Mouse (Mus musculus): ENCODE data around the gene Adcy5. TPM values are rescaled to one million over a fixed set of nuclear protein-coding genes. Genes with fewer than 3 reads are reported as not detected.

Gene Adcy5
- polyA plus RNA-seq, 1 experiment from 2014 or later: 1.8 TPM

DNA sequence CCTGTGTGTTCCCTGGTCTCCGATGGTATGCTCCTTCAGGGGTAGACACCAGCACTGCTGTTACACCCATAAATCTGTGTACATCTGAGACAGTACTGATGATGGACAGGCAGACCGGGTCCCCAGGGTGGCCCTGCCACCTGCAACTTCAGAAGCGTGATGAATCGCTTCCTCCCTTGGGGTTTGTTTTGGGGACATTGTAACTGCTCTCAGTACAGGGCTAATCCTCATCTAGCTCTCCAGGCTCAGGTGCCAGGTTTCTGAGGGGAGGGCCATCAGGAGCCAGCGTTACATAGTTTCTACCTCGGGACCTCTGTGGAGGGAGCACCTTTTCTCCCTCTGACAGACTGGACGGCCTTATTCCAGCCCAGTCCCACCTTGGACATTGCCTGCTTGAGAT, 36.1 kb downstream of the Adcy5 start:
- ATAC-seq (replicated peaks; ENCODE audit: low FRiP score) (no peak), DNase-seq (ENCODE audit: low spot score) (no peak)
- no peak overlapping the region for H3K27ac ChIP-seq (ENCODE audit: low read depth, low read length)
- H3K9me3 ChIP-seq (ENCODE audit: control insufficient read depth, low read length): no peaks in the 10 kb centered on the region
- no peaks in the 10 kb centered on the region for H3K27me3 ChIP-seq (ENCODE audit: control insufficient read depth, insufficient read depth, low read length)
- no peak overlapping the region for H3K4me3 ChIP-seq (ENCODE audit: low read depth, low read length)
- H3K4me1 ChIP-seq (replicated peaks; ENCODE audit: control insufficient read depth, insufficient read depth, low read length): no peaks in the 10 kb centered on the region; the same call in 1 of the 2 replicates
- no peak overlapping the region for H3K9ac ChIP-seq (ENCODE audit: low read length)
- H3K36me3 ChIP-seq (ENCODE audit: control insufficient read depth, insufficient read depth, low read length): no peaks in the 10 kb centered on the region
- WGBS: 83% methylated on average over 7 of the region's 7 CpGs
- H3K4me2 ChIP-seq (ENCODE audit: low read depth, low read length, severe bottlenecking): no peak overlapping the region

DNA sequence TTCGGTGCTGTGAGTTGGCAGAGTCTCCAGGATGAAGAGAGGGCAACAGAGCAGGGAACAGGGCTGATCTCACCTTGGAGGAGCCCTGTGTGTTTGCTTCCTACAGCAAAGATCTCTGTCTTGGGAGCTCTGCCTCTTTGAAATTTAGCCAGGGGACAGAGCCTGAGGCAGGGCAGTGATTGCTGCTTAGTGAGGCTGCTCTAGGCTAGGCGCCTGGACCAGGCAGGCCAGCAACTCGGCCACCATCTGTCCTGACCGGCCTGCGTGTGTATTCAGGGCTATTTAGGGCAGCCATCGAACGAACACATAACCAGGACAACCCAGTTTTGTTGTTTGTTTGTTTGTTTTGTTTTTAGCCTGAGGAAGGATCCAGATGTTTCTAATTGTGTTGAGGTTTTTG, 36.6 kb downstream of the Adcy5 start:
- H3K36me3 ChIP-seq (ENCODE audit: control insufficient read depth, insufficient read depth, low read length): no peaks in the 10 kb centered on the region
- WGBS: 83% methylated on average over 7 of the region's 7 CpGs
- H3K4me1 ChIP-seq (replicated peaks; ENCODE audit: control insufficient read depth, insufficient read depth, low read length): no peaks in the 10 kb centered on the region; the same call in 1 of the 2 replicates

DNA sequence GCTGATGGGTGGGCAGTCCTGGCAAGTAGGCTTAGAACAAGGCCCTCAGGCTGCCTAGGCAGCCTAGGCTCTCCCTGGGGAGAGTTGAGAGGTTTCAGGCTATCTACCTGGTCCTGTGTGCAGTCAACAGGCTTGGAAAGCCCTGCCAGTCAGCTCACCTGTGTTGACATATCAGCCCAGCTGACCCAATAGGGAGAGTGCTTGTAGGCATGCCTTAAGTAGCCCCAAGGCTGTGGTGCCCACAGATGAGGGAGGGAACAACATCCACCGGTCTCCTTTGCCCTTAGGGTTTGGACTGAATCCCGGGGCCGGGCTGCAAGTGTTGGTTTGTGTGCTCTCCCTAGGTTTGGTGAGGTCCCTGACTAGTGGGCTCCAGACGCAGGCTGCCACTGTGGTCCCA, 37.8 kb downstream of the Adcy5 start:
- no peak overlapping the region for H3K27ac ChIP-seq (ENCODE audit: low read depth, low read length)
- no peaks in the 10 kb centered on the region for H3K4me1 ChIP-seq (replicated peaks; ENCODE audit: control insufficient read depth, insufficient read depth, low read length)

More for the DNA sequence above, 36.6 kb downstream of the Adcy5 start:
- Histone ChIP-seq H3K9me3 (ENCODE audit: control insufficient read depth, low read length) (no peaks in the 10 kb centered on the region), H3K27me3 (ENCODE audit: control insufficient read depth, insufficient read depth, low read length) (no peaks in the 10 kb centered on the region), H3K9ac (ENCODE audit: low read length) (no peak overlapping the region), H3K4me2 (ENCODE audit: low read depth, low read length, severe bottlenecking) (no peak overlapping the region), H3K27ac (ENCODE audit: low read depth, low read length) (no peak overlapping the region), H3K4me3 (ENCODE audit: low read depth, low read length) (no peak overlapping the region)
- ATAC-seq (replicated peaks; ENCODE audit: low FRiP score) (no peak), DNase-seq (ENCODE audit: low spot score) (no peak)

DNA sequence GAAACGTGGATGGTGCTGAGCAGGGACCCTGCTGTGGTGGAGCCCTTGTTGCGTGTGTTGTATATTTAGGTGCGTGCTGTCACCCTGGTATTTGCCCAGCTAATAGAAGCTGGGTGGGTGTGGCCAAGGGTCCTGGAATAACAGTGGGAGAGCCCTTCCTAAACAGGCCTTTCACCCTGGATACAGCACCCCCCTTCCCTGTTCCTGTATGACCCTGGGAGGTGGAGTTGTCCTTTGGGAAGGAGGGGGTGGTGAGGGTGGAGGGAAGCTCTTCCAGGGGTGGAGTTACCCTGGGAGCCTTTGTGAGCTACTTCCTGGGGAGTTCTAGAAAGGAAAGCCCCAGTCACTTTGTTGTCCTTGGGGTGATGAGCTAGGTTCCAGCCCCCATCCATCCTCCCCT, 38.7 kb downstream of the Adcy5 start:
- H3K9me3 ChIP-seq (ENCODE audit: control insufficient read depth, low read length): no peaks in the 10 kb centered on the region
- no peak for DNase-seq (ENCODE audit: low spot score)
- H3K4me1 ChIP-seq (replicated peaks; ENCODE audit: control insufficient read depth, insufficient read depth, low read length): no peaks in the 10 kb centered on the region
- H3K4me2 ChIP-seq (ENCODE audit: low read depth, low read length, severe bottlenecking): no peak overlapping the region
- ATAC-seq (replicated peaks; ENCODE audit: low FRiP score): no peak
- no peak overlapping the region for H3K9ac ChIP-seq (ENCODE audit: low read length)
- H3K36me3 ChIP-seq (ENCODE audit: control insufficient read depth, insufficient read depth, low read length): no peaks in the 10 kb centered on the region
- WGBS: 54% methylated on average over 3 of the region's 3 CpGs
- H3K27ac ChIP-seq (ENCODE audit: low read depth, low read length): no peak overlapping the region
- H3K4me3 ChIP-seq (ENCODE audit: low read depth, low read length): no peak overlapping the region
- H3K27me3 ChIP-seq (ENCODE audit: control insufficient read depth, insufficient read depth, low read length): no peaks in the 10 kb centered on the region

More for the DNA sequence above, 37.8 kb downstream of the Adcy5 start:
- Histone ChIP-seq H3K27me3 (ENCODE audit: control insufficient read depth, insufficient read depth, low read length) (no peaks in the 10 kb centered on the region), H3K9me3 (ENCODE audit: control insufficient read depth, low read length) (no peaks in the 10 kb centered on the region), H3K36me3 (ENCODE audit: control insufficient read depth, insufficient read depth, low read length) (no peaks in the 10 kb centered on the region), H3K4me2 (ENCODE audit: low read depth, low read length, severe bottlenecking) (no peak overlapping the region), H3K4me3 (ENCODE audit: low read depth, low read length) (no peak overlapping the region), H3K9ac (ENCODE audit: low read length) (no peak overlapping the region)
- no peak for ATAC-seq (replicated peaks; ENCODE audit: low FRiP score)
- DNase-seq (ENCODE audit: low spot score): no peak
- WGBS: 82% methylated on average over 4 of the region's 4 CpGs

DNA sequence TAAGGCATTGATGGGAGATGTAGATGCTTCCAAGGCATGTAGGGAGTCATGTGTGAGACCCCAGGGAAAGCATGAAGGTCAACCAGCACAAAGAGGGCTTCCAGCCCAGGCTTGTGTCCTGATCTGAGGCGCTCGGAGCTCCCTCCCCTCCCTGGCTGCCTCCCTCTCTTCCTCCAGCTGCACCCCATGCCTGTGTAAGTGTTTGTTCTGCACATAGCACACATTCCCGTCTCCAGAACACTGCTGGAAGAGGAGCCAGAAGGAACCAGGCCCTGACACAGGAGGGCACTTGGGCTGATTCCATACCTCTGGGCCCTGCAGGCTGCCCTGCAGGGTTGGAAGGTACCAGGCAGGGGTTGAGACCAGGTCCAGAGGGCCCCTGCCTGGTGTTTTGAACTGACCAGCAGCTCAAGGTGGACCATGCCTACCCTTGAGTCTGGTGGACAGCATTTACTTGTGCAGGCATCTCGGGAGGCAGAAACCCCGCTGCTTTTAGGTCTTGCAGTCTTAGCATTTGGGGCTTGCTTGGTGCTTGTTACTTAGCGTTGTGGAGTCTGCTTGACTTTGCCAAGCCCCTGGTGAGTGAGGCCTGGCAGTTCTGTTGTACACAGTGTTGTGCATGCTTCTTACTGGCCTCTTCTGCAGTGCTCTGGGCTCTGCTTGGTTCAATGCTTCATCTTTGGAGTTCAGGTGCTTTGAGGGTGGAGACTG, 45.2 kb downstream of the Adcy5 start:
- Histone ChIP-seq H3K36me3 (ENCODE audit: control insufficient read depth, insufficient read depth, low read length) (no peaks in the 10 kb centered on the region), H3K4me2 (ENCODE audit: low read depth, low read length, severe bottlenecking) (no peak overlapping the region), H3K4me3 (ENCODE audit: low read depth, low read length) (no peak overlapping the region), H3K27me3 (ENCODE audit: control insufficient read depth, insufficient read depth, low read length) (no peaks in the 10 kb centered on the region), H3K9me3 (ENCODE audit: control insufficient read depth, low read length) (no peaks in the 10 kb centered on the region), H3K27ac (ENCODE audit: low read depth, low read length) (no peak overlapping the region), H3K9ac (ENCODE audit: low read length) (no peak overlapping the region), H3K4me1 (replicated peaks; ENCODE audit: control insufficient read depth, insufficient read depth, low read length) (no peaks in the 10 kb centered on the region)
- no peak for ATAC-seq (replicated peaks; ENCODE audit: low FRiP score)
- no peak for DNase-seq (ENCODE audit: low spot score)
- 67% methylated on average over 6 of the region's 6 CpGs for WGBS

DNA sequence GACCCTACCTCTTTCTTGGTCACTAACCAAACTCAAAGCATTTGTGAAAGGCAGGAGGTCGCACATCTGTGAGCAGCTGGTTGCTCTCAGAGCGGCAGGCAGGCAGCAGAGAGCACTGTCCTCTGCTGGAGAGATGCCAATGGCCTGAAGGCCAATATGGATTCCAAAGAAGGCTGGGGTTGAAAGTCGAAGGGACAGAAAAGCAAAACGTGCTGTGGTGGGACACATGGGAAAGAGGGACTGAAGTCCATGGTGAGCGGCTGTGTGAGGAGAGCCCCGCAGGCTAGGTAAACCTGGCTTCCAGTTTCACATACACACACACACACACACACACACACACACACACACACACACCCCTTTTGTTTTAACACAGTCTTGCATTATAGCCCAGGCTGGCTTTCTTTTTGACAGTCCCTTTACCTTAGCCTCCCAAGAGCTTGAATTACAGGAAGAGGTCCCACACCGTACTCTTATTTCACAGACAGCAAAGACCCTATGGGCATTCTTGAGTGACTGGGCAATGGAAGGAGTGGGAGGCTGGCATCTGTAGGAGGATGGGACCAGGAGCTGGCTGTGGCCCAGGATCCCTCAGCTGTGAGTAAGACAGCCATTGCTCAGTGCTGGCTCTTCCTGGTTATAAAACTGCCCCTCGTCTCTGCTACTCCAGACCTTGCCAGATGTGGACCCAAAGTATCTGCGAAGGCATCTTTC, 45.9 kb downstream of the Adcy5 start:
- H3K27ac ChIP-seq (ENCODE audit: low read depth, low read length): no peak overlapping the region
- no peak overlapping the region for H3K4me3 ChIP-seq (ENCODE audit: low read depth, low read length)
- no peak overlapping the region for H3K9ac ChIP-seq (ENCODE audit: low read length)
- DNase-seq (ENCODE audit: low spot score) (no peak), ATAC-seq (replicated peaks; ENCODE audit: low FRiP score) (no peak)
- no peak overlapping the region for H3K4me2 ChIP-seq (ENCODE audit: low read depth, low read length, severe bottlenecking)
- no peaks in the 10 kb centered on the region for H3K27me3 ChIP-seq (ENCODE audit: control insufficient read depth, insufficient read depth, low read length)
- no peaks in the 10 kb centered on the region for H3K9me3 ChIP-seq (ENCODE audit: control insufficient read depth, low read length)
- 86% methylated on average over 9 of the region's 9 CpGs for WGBS
- no peaks in the 10 kb centered on the region for H3K36me3 ChIP-seq (ENCODE audit: control insufficient read depth, insufficient read depth, low read length)
- peaks cover 2% of the 10 kb centered on the region for H3K4me1 ChIP-seq (replicated peaks; ENCODE audit: control insufficient read depth, insufficient read depth, low read length)

DNA sequence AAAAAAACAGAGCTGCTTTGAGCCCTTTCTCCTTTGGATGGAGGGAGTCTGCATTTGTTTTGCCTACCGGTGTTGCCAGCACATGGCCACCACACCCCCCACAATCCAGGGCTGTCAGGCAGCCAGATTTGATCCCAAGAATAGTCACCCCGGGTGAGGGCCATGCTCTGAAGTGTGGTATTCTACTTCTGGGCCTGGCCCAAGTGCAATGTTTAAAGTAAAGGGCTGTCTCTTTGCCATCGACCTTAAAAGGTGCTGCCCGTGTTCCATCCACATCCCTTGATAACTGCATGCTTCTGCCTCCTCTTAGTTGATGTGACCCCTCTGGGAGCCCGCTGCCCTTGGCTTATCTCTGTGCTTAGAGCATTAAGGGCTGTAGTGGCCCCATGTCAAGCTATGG, 46.6 kb downstream of the Adcy5 start:
- no peaks in the 10 kb centered on the region for H3K36me3 ChIP-seq (ENCODE audit: control insufficient read depth, insufficient read depth, low read length)
- DNase-seq (ENCODE audit: low spot score): no peak
- H3K4me1 ChIP-seq (replicated peaks; ENCODE audit: control insufficient read depth, insufficient read depth, low read length): peaks cover 6% of the 10 kb centered on the region
- 88% methylated on average over 5 of the region's 5 CpGs for WGBS
- no peaks in the 10 kb centered on the region for H3K9me3 ChIP-seq (ENCODE audit: control insufficient read depth, low read length)
- H3K27me3 ChIP-seq (ENCODE audit: control insufficient read depth, insufficient read depth, low read length): no peaks in the 10 kb centered on the region
- no peak overlapping the region for H3K4me2 ChIP-seq (ENCODE audit: low read depth, low read length, severe bottlenecking)
- no peak for ATAC-seq (replicated peaks; ENCODE audit: low FRiP score)
- no peak overlapping the region for H3K9ac ChIP-seq (ENCODE audit: low read length)
- no peak overlapping the region for H3K4me3 ChIP-seq (ENCODE audit: low read depth, low read length)
- no peak overlapping the region for H3K27ac ChIP-seq (ENCODE audit: low read depth, low read length)

DNA sequence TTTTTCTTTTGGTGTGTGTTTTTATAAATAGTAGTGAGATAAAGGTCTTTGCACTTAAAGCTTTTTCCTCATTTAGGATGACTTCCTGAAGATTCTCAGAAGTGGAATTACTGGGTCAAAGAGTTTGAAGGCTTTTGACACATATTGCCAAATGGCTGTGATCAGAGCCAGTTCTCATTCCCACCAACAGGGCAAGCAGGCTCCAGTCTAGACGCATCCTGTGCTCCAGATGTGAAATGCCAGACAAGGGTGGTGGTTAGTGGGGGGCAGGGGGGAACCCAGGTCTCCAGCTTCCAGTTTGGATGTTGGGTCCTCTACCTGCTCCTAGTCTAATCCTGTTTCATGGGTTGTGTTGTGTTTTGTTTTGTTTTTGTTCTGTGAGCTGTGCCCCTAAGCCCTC, 48.8 kb downstream of the Adcy5 start:
- no peaks in the 10 kb centered on the region for H3K27me3 ChIP-seq (ENCODE audit: control insufficient read depth, insufficient read depth, low read length)
- no peaks in the 10 kb centered on the region for H3K36me3 ChIP-seq (ENCODE audit: control insufficient read depth, insufficient read depth, low read length)
- no peak overlapping the region for H3K27ac ChIP-seq (ENCODE audit: low read depth, low read length)
- H3K9ac ChIP-seq (ENCODE audit: low read length): no peak overlapping the region
- no peak overlapping the region for H3K4me2 ChIP-seq (ENCODE audit: low read depth, low read length, severe bottlenecking)
- no peak for DNase-seq (ENCODE audit: low spot score)
- ATAC-seq (replicated peaks; ENCODE audit: low FRiP score): no peak
- no peak overlapping the region for H3K4me3 ChIP-seq (ENCODE audit: low read depth, low read length)
- peaks cover 6% of the 10 kb centered on the region for H3K4me1 ChIP-seq (replicated peaks; ENCODE audit: control insufficient read depth, insufficient read depth, low read length)
- no peaks in the 10 kb centered on the region for H3K9me3 ChIP-seq (ENCODE audit: control insufficient read depth, low read length)
- 63% methylated on average over 1 of the region's 1 CpGs for WGBS

DNA sequence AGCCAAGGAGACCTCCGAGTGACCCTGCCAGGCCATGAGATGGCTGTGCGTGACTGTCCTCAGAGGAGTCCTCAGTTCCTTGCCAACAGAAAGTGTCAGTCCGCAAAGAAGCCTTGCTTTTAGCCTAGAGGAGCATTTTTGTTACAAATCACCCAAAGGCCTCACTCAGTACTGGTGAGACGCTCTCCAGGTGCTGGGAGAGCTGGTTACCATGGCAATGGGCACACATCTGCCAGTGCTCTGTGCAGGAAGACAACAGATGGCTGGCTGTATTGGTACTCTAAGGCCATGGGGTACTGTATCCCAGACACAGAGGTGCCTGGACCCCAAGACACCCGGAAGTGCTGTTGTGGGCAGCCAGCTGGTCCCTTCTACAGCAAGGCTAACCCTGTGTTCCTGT, 51.0 kb downstream of the Adcy5 start:
- Histone ChIP-seq H3K9me3 (ENCODE audit: control insufficient read depth, low read length) (no peaks in the 10 kb centered on the region), H3K27ac (ENCODE audit: low read depth, low read length) (no peak overlapping the region), H3K9ac (ENCODE audit: low read length) (no peak overlapping the region), H3K4me1 (replicated peaks; ENCODE audit: control insufficient read depth, insufficient read depth, low read length) (peaks cover 6% of the 10 kb centered on the region), H3K36me3 (ENCODE audit: control insufficient read depth, insufficient read depth, low read length) (no peaks in the 10 kb centered on the region), H3K4me3 (ENCODE audit: low read depth, low read length) (no peak overlapping the region), H3K27me3 (ENCODE audit: control insufficient read depth, insufficient read depth, low read length) (no peaks in the 10 kb centered on the region), H3K4me2 (ENCODE audit: low read depth, low read length, severe bottlenecking) (no peak overlapping the region)
- ATAC-seq (replicated peaks; ENCODE audit: low FRiP score) (no peak), DNase-seq (ENCODE audit: low spot score) (no peak)
- WGBS: 61% methylated on average over 5 of the region's 5 CpGs

Measured in forebrain, embryonic 11.5 days (tissue).